Mouse (Mus musculus): ENCODE results near the gene Dnajb7. TPM values are rescaled to one million over a fixed set of nuclear protein-coding genes. Genes with fewer than 3 reads are reported as not detected.

The Dnajb7 gene
- polyA plus RNA-seq, 1 experiment from 2014 or later, result 0.62 TPM

- ATAC-seq (replicated peaks; ENCODE audit: low FRiP score, low read depth), result no peak
- no peaks in the 10 kb centered on the region for H3K27me3 ChIP-seq (ENCODE audit: insufficient read depth, low read length)
Measured at GRCm38 (mm10) chr15:81399297-81399637, 8.8 kb downstream of the Dnajb7 start.

GRCm38 (mm10) chr15:81398189-81398588, 9.9 kb downstream of the Dnajb7 start:
- no peaks in the 10 kb centered on the region for H3K36me3 ChIP-seq (ENCODE audit: insufficient read depth, low read length)
- peaks cover 4% of the 10 kb centered on the region for H3K4me1 ChIP-seq (replicated peaks; ENCODE audit: insufficient read depth, low read length)
- H3K9ac ChIP-seq (ENCODE audit: low read depth, low read length), result peak overlapping the region; percentile 96; the same call in 1 of the 2 replicates
- peak overlapping the region; percentile 73 for H3K4me2 ChIP-seq (ENCODE audit: low read length)
- peak overlapping the region; percentile 99 for H3K4me3 ChIP-seq (replicated peaks; ENCODE audit: low read depth, low read length)
- no peaks in the 10 kb centered on the region for H3K9me3 ChIP-seq (replicated peaks; ENCODE audit: low read length)
- TF ChIP-seq CTCF (IDR thresholded peaks at IDR 0.05; ENCODE audit: low read depth), result no peak
- ATAC-seq (replicated peaks; ENCODE audit: low FRiP score, low read depth) (no peak), DNase-seq (ENCODE audit: low spot score) (no peak)
- H3K27ac ChIP-seq, result no peak overlapping the region
- H3K27me3 ChIP-seq (ENCODE audit: insufficient read depth, low read length), result no peaks in the 10 kb centered on the region

More at GRCm38 (mm10) chr15:81399297-81399637, 8.8 kb downstream of the Dnajb7 start:
- Histone ChIP-seq H3K4me2 (ENCODE audit: low read length) (peak overlapping the region; percentile 73), H3K9ac (ENCODE audit: low read depth, low read length) (peak overlapping the region; percentile 96), H3K4me1 (replicated peaks; ENCODE audit: insufficient read depth, low read length) (peaks cover 4% of the 10 kb centered on the region), H3K9me3 (replicated peaks; ENCODE audit: low read length) (no peaks in the 10 kb centered on the region), H3K4me3 (replicated peaks; ENCODE audit: low read depth, low read length) (peak overlapping the region; percentile 99), H3K27ac (peak overlapping the region; percentile 90), H3K36me3 (ENCODE audit: insufficient read depth, low read length) (no peaks in the 10 kb centered on the region)
- under 1% methylated on average over 21 of the region's 21 CpGs for WGBS
- TF ChIP-seq CTCF (IDR thresholded peaks at IDR 0.05; ENCODE audit: low read depth), result 0 out of 2 replicates have a peak, but pooled peaks have one; percentile 1
- DNase-seq (ENCODE audit: low spot score), result no peak

GRCm38 (mm10) chr15:81394211-81394915, 13.7 kb downstream of the Dnajb7 start:
- TF ChIP-seq CTCF (IDR thresholded peaks at IDR 0.05; ENCODE audit: low read depth), result no peak
- no peak overlapping the region for H3K4me2 ChIP-seq (ENCODE audit: low read length)
- H3K27me3 ChIP-seq (ENCODE audit: insufficient read depth, low read length), result no peaks in the 10 kb centered on the region
- H3K36me3 ChIP-seq (ENCODE audit: insufficient read depth, low read length), result peaks cover 7% of the 10 kb centered on the region; the same call in 1 of the 2 replicates
- 69% methylated on average over 8 of the region's 8 CpGs for WGBS
- H3K9ac ChIP-seq (ENCODE audit: low read depth, low read length), result no peak overlapping the region
- no peak for ATAC-seq (replicated peaks; ENCODE audit: low FRiP score, low read depth)
- H3K27ac ChIP-seq, result no peak overlapping the region
- no peak for DNase-seq (ENCODE audit: low spot score)
- H3K9me3 ChIP-seq (replicated peaks; ENCODE audit: low read length), result no peaks in the 10 kb centered on the region
- peaks cover 4% of the 10 kb centered on the region for H3K4me1 ChIP-seq (replicated peaks; ENCODE audit: insufficient read depth, low read length)
- no peak overlapping the region for H3K4me3 ChIP-seq (replicated peaks; ENCODE audit: low read depth, low read length)

GRCm38 (mm10) chr15:81392997-81393396, 15.1 kb downstream of the Dnajb7 start:
- peaks cover 15% of the 10 kb centered on the region; the same call in 1 of the 2 replicates for H3K36me3 ChIP-seq (ENCODE audit: insufficient read depth, low read length)

GRCm38 (mm10) chr15:81386327-81386726, 21.8 kb downstream of the Dnajb7 start:
- Histone ChIP-seq H3K9ac (ENCODE audit: low read depth, low read length) (no peak overlapping the region), H3K27me3 (ENCODE audit: insufficient read depth, low read length) (no peaks in the 10 kb centered on the region), H3K4me2 (ENCODE audit: low read length) (no peak overlapping the region), H3K4me3 (replicated peaks; ENCODE audit: low read depth, low read length) (no peak overlapping the region), H3K9me3 (replicated peaks; ENCODE audit: low read length) (no peaks in the 10 kb centered on the region), H3K4me1 (replicated peaks; ENCODE audit: insufficient read depth, low read length) (no peaks in the 10 kb centered on the region), H3K27ac (no peak overlapping the region), H3K36me3 (ENCODE audit: insufficient read depth, low read length) (peaks cover 49% of the 10 kb centered on the region)
- no peak for DNase-seq (ENCODE audit: low spot score)
- ATAC-seq (replicated peaks; ENCODE audit: low FRiP score, low read depth), result no peak
- peak; percentile 37; the same call in 1 of the 2 replicates for TF ChIP-seq CTCF (IDR thresholded peaks at IDR 0.05; ENCODE audit: low read depth)
- WGBS, result 95% methylated on average over 5 of the region's 5 CpGs

More at GRCm38 (mm10) chr15:81392997-81393396, 15.1 kb downstream of the Dnajb7 start:
- Histone ChIP-seq H3K9ac (ENCODE audit: low read depth, low read length) (no peak overlapping the region), H3K4me1 (replicated peaks; ENCODE audit: insufficient read depth, low read length) (peaks cover 3% of the 10 kb centered on the region), H3K4me2 (ENCODE audit: low read length) (no peak overlapping the region), H3K27ac (no peak overlapping the region), H3K27me3 (ENCODE audit: insufficient read depth, low read length) (no peaks in the 10 kb centered on the region), H3K9me3 (replicated peaks; ENCODE audit: low read length) (no peaks in the 10 kb centered on the region), H3K4me3 (replicated peaks; ENCODE audit: low read depth, low read length) (no peak overlapping the region)
- no peak for ATAC-seq (replicated peaks; ENCODE audit: low FRiP score, low read depth)
- no peak for DNase-seq (ENCODE audit: low spot score)
- no peak for TF ChIP-seq CTCF (IDR thresholded peaks at IDR 0.05; ENCODE audit: low read depth)

- H3K9ac ChIP-seq (ENCODE audit: low read depth, low read length), result no peak overlapping the region
- no peak overlapping the region for H3K4me2 ChIP-seq (ENCODE audit: low read length)
- TF ChIP-seq CTCF (IDR thresholded peaks at IDR 0.05; ENCODE audit: low read depth), result no peak
- no peak overlapping the region for H3K4me3 ChIP-seq (replicated peaks; ENCODE audit: low read depth, low read length)
- H3K4me1 ChIP-seq (replicated peaks; ENCODE audit: insufficient read depth, low read length), result no peaks in the 10 kb centered on the region
- H3K27ac ChIP-seq, result no peak overlapping the region
- H3K9me3 ChIP-seq (replicated peaks; ENCODE audit: low read length), result no peaks in the 10 kb centered on the region
- peaks cover 40% of the 10 kb centered on the region for H3K36me3 ChIP-seq (ENCODE audit: insufficient read depth, low read length)
- H3K27me3 ChIP-seq (ENCODE audit: insufficient read depth, low read length), result no peaks in the 10 kb centered on the region
- ATAC-seq (replicated peaks; ENCODE audit: low FRiP score, low read depth), result no peak
- DNase-seq (ENCODE audit: low spot score), result no peak
- 79% methylated on average over 2 of the region's 2 CpGs for WGBS
Measured at GRCm38 (mm10) chr15:81378845-81379244, 29.3 kb downstream of the Dnajb7 start.

Data from kidney, postnatal 0 days (tissue).